Mouse (Mus musculus) heart, postnatal 25 days (tissue): Measurements from ENCODE around the gene Enc1. TPM values are rescaled to one million over a fixed set of nuclear protein-coding genes. Genes with fewer than 3 reads are reported as not detected.

ENCODE experiments used
- DNase-seq: peaks from one replicate; pipeline ENCODE4 v3.0.0; 2022; ENCODE audit warnings: low spot score
- intact Hi-C: fragments of 180-260 bp; cut with DNase I; formaldehyde crosslinking; loops from one replicate; pipeline ENCODE4 v1.15.1; 2025
- total RNA-seq, 2 experiments: library from RNA; stranded (reverse); gene quantifications; 2 replicates each; pipeline ENCODE4 v1.2.3; 2021

Gene Enc1
- total RNA-seq, 2 experiments from 2014 or later: 5.6 to 6.4 TPM

DNA sequence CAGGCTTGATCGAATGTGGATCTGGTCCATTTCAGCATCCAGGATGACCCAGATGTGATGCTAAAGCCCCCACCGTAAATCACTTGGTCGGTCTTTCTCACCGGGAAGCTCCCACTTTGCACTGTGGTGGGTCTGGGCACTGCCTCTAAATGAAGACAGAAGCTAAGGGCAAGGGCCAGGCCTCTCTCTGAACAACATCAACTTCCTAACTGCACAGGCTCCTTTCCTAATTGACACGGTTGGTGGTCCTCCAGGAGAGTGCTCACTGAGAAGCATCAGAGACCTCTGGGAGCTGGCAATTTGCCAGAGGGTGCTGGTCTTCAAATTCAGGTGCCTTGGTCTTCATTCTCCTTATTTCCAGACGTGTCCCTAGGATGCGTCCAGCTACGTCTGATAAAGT lies 17.0 kb upstream of the Enc1 start:
- DNase-seq: no peak
- intact Hi-C loops: no loop called here

DNA sequence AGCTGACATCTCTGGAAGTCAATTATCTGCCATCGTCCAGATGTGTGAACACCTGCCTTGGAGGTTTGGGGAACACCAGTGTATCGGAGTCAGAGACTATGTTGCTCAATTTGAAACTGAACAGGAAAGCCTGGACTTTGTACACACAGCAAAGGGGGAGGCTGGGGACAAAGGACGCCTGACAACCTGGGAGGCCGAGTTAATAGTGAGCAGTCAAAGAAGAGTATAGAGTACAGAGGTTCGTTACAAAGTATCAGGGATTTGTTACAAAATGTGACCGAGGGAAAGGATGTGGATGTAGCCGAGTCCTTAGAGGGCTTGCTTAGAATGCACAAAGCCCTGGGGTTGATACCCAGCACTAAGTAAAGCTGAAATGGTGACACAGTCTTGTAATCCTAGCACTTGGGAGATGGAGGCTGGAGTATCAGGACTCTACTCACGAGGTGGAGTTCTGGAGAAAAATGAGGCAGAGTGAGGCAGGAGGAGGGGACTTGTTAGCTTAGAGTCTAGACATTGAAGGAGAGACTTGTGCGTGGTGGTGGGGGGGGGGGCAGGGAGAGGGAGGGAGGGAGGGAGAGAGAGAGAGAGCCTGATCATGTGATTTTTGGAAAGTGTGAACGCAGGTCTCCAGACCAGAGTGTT lies 16.4 kb upstream of the Enc1 start:
- DNase-seq: no peak
- intact Hi-C loops: no loop called here

DNA sequence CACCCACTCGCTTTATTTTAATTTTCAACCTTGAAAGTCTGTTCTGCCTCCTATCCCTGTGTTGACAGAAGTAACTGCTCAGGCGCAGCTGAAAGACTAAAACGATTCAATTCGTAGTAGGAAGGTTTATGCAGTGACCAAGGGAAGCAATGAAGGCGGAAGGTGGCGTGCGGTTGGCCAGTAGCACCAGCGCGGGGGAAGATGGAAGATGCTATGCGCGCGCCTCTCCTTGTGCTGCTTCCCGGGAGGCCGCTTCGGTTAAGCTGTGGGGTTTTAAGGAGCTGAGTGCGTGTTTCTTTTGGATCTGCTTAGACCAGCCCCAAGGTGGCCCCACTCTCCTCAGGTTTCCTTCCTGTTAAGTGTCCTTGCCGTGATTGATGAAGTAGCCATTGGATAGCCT lies 15.8 kb upstream of the Enc1 start:
- no peak for DNase-seq
- intact Hi-C loops: no loop called here

DNA sequence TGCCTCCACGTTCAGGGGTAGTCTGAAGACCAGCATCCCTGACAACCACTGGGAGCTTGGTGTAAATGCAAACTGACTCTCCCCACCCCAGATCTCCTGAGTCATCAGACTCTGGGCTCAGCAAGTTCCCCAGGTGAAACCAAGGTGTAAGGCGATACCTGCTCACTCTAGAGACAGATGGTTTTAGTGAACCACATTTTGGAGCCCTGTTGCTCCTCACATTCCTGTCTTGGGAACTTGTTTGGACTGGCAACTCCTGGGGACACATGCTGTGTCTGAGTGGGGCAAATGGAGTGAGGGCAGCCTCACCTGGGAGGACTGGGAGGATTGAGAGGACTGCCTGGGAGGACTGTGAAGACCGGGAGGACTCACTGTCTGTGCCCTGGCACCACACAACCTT lies 13.1 kb upstream of the Enc1 start:
- no peak for DNase-seq
- intact Hi-C loops: no loop called here

DNA sequence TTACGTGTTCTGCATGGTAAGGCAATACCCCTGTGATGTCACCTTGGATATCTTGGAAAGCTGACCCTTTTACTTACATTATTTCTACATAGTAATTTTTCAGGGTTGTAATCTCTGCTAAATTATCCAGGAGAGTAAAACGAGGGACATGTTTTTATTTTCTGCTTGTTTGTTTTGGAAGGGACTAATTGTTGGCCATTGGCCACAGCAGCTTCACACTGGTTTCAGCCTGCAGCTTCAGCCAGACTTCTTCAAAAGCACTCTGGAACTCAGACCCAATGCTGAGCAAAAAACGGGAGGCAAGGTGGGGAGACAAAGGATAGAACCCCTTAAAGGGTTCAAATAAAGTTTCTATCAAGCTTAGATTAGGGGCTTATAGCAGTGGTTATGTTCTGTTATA lies 10.8 kb upstream of the Enc1 start:
- no peak for DNase-seq
- intact Hi-C loops: loop anchor here (10.0 kb wide), 1 partner anchor 525 kb away; no protein-coding TSS in a partner anchor

DNA sequence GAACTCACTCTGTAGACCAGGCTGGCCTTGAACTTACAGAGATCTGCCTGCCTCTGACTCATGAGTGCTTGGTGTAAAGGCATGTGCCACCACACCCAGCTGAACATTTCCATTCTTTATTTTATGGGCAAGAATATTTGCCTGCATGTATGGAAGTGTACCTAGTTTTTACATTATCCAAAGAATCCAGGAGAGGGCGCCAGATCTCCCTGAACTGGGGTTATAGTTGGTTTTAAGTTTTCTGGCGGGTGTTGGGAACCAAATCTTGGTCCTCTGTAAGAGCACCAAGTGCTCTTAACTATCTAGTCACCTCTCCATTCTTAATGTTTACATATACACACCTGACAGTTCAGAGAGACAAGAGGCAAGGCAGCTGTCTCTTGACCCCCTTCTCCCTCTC lies 7.8 kb upstream of the Enc1 start:
- intact Hi-C loops: loop anchor here (10.0 kb wide), 1 partner anchor 522 kb away; no protein-coding TSS in a partner anchor
- DNase-seq: no peak

DNA sequence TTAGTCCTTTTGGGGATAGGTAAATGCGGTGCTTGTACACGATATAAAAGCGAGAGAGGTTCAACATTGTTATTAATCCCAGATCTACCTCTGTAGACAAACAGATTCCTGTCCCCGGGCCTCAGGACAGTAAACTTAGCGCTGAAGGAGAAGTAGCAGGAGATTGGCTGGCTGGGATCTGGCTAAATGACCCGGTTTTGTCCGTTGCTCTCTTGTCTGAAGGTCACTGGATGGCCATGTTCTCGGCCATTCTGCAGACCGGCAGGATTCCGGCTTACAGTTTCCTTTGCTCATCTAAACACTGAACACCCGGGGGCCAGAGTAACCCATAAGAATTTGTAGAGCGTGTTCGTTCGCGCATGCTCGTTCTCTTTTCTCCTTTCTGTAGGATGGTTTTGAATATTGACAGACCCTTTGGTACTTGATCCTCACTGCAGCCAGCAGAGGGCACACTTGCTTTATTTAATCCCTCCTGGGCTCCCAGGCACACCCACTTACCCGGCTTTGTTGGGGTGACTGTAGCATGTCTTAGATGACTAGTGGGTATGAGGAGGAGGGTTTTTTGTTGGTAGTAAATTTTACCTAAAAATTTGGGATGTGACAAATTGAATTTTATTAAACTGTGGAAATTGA lies 6.0 kb upstream of the Enc1 start:
- intact Hi-C loops: loop anchor here (1.0 to 10.0 kb wide), 6 partner anchors 332 to 797 kb away; no protein-coding TSS in a partner anchor
- DNase-seq: peak; percentile 48

DNA sequence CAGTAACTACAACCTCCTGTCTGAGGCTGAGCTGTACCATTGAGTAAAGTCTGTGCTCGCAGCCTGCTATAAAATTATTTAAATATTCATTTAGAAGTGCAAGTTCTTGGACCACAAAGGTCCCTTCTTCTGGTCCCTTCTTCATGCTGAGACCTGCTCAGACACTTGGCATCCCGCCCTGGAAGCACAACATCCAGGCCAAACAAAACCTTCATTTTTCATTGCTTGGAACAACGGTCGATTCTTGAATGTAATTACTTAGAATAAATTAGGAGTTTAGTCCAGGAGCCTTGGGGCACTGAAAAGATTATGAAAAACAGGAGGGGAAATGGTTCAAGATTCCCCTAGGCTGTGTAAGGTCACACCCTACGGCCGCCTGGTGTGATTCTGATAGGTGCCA lies 5.0 kb upstream of the Enc1 start:
- no peak for DNase-seq
- intact Hi-C loops: loop anchor here (1.0 to 10.0 kb wide), 6 partner anchors 331 to 796 kb away; no protein-coding TSS in a partner anchor

DNA sequence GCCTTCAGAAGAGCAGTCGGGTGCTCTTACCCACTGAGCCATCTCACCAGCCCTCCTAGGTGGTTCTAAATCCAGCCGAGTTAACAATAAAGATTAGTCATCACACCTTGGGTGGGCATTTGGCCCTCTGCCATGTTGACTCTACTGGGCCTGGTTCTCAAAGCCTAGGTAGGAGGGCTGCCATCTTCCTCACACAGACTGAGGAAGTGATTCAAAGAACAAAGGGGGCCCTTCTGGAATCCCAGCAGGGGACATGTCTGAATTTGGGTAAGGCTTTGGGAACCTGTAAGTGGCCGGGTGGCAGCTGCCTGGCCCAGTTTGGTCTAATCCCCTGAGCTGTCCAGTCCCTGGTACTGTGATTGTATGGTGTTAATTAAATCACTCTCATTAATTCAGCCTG lies 3.2 kb upstream of the Enc1 start:
- DNase-seq: no peak
- intact Hi-C loops: loop anchor here (5.0 to 10.0 kb wide), 5 partner anchors 330 to 795 kb away; no protein-coding TSS in a partner anchor

DNA sequence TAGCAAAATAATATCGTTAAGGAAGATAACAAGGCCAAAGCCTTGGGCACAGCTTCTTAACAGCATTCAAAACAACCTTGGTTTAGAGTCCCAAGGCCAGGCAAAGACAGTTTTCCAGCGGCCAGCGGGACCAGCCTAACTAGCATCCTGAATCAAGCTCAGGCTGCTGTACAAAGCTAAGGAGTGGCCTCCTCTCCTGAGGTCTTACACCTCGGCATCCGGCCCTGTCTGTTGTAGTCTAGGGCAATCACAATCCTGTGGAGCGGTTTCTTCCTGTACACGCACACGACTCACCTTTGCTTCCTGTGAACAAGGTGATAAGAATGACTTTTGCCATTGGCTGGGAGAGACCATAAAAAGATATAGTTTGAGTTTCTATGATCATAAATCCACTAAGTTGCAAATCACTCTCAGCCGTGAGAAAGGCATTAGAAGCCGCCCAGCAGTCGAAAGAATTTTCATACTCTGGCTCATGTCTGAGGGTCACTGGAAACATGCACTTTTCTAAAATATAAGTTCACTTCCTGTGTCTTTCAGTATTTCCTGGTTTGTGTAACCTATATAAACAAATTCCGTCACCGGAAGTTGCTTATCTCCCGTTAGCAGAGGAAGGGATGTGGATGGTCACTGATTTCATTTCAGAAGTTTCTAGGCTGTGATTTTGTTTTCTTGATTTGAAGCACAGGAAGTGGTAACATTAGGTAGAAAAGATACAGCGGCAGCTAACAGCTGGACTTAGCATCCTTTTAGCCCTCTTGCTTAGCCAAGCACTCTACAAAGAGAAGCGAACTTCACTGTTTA lies 2.5 kb upstream of the Enc1 start:
- intact Hi-C loops: loop anchor here (5.0 to 10.0 kb wide), 5 partner anchors 329 to 794 kb away; no protein-coding TSS in a partner anchor
- DNase-seq: no peak

DNA sequence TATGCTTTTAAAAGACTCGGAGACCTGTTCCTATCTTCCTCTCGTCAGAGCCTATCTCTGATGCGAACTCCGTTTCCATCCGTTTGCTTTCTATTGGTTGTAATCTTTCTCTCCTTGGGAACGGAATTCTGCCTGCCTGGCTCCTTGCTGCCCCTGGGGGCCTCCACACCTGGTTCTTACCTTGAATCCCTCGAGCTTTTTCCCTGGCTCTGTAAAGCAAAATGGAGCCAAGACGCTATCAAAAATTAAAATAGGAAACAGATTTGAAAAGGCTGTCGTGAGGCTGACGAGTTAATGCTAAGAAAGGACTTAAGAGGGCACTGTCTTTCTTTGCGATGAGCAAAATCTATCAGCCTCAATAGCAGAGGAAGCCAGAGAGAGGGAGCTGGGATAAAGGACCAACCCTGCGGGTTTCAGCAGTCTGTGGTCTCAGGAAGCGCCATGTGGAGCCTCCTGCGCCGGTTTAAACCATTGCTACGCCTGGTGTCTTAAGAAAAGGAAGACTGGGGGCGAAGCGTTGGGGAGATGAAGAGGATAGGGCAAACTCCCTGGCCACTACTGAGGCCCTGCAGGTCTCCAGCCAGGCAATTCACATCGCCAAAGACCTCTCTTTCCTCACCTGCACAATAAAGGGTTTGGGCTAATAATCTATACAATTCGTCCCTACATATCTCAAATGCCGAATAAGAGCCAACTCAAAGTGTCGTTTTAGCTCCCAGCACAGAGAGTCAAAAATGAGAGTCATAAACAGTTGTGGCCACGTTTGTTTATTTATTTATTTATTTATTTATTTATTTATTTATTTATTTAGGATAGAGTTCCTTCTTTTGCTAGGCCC lies 1.3 kb upstream of the Enc1 start:
- no peak for DNase-seq
- intact Hi-C loops: loop anchor here (2.0 to 10.0 kb wide), 8 partner anchors 55 to 793 kb away; no protein-coding TSS in a partner anchor

DNA sequence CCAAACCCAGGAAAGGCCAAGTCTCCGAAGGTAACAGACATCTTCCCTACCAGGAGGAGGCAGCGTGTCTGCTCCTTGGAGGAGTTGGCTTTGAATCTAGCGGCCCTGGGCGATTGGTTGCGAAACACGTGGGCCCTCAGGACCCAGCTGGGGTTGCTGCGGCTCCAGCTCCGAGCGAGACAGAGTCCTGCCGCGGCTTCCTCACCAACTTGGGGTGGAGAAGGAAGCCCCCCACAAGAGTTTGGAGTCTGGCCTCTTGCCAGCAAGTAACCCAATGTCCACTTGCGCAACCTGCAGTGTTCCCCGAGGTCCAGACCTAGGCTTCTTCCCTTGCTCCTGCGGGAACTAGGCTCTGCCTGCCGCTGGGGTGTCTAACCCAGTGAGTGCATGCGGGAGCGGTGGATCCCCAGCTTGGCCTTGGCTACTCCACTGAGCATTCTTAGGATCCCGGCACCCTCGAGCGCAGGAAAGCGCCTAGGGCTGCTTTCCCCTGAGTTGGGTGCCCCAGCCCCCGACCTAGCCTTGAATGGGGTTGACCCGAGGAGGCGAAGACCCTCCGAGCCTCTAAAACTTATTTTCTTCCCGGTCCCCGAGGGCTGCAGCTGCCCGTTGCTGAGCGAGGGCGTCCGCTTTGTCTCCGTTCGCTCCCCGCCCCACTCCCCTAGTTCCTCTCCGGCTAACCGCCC lies 483 bp upstream of the Enc1 start:
- peak; percentile 77 for DNase-seq
- intact Hi-C loops: loop anchor here (2.0 to 5.0 kb wide), 3 partner anchors 54 to 307 kb away; no protein-coding TSS in a partner anchor

DNA sequence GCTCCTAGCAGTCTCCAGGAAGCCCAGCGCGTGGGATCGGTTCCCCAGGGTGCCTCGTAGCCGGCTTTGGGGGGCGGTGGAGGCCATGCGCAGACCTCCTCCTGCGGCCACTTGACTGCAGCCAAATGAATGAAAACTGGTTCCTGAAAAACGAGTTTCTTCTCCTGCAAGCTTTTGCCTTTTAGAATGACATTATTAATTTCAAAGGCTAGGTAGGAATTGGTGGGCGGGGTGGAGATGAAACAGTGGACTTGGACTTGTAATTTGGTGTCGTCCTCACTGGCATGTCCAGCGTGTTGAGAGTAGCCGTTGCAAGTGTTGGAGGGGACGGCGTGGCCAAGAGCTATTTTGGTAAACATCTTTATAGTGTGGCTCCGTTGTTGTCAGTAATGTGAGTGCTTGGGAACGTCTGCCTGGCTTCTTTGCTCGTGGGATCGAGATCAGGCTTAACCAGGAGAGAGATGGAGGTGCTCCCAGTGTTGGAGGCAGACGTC lies 929 bp downstream of the Enc1 start:
- intact Hi-C loops: loop anchor here (2.0 to 5.0 kb wide), 3 partner anchors 53 to 305 kb away; no protein-coding TSS in a partner anchor
- DNase-seq: no peak

DNA sequence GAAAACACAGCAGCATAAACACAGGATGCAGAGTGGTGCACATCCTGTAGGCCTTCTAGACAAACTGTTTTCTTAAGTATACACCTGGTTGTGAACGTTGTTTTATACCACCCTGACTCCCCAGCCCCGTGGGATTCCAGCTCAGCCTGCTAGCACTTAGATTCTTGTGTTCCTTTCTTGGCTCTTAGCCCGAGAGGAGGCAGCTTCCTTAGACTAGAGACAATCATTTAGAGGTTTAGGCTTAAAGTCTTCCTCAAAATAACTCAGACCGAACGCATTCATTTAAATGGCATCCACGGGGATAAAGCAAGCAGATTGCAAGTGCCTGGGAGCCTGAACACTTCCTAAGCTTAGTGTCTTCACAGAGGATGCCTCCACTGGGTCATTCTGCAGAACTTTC lies 1.8 kb downstream of the Enc1 start:
- no peak for DNase-seq
- intact Hi-C loops: loop anchor here (5.0 kb wide), 2 partner anchors 200 to 305 kb away; no protein-coding TSS in a partner anchor

DNA sequence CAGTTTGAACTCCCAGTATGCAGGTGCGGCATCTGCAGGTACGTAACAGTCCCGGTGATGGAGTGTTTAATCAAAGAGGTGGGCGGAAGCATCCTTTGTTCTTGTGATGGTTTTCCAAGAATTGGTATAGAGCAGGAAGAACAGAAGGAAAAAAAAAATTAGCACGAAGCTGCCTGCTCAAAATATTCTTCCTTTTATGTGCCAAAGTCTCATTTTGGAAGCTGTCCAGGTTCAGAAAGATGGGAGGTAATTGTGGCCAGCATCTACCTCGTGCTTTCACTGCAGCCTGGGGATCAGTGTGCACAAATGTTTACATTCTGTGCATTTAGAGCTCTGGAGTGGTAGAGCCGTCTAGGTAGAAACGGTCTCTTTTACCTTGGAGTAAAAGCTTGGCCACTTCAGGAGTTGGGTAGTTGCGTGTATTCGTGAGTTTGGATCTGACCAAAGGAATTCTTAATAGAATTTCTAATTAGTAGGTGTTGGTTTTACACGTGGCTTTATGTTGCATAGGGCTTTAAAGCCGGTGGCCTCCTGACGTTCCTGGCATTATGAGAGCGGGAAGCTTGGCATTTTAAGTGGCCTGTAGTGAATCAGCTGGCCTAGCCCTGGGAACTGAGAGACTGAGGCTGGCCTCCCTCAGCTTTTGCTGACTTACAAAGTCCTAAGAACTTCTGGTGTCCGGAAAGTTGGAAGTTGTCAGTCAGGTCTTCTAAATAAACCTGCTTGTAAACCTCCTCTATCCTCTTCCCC lies 3.2 kb downstream of the Enc1 start:
- no peak for DNase-seq
- intact Hi-C loops: loop anchor here (5.0 kb wide), 2 partner anchors 198 to 303 kb away; no protein-coding TSS in a partner anchor

DNA sequence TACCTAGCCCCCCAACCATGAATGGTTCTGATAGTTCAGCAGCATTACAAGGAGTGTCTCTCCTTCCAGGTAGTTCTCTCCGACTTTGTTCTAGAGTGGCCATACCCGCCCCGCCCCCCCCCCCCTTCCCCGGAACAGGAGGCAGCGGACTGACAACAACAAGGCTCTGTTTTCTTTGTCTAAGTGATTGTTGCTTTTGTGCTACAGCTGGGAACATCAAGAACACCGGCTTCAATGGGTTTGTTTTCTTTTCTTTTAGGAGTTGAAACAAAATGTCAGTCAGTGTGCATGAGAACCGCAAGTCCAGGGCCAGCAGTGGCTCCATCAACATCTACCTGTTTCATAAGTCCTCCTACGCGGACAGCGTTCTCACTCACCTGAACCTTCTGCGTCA lies 3.8 kb downstream of the Enc1 start:
- intact Hi-C loops: loop anchor here (5.0 kb wide), 2 partner anchors 198 to 303 kb away; no protein-coding TSS in a partner anchor
- DNase-seq: no peak

DNA sequence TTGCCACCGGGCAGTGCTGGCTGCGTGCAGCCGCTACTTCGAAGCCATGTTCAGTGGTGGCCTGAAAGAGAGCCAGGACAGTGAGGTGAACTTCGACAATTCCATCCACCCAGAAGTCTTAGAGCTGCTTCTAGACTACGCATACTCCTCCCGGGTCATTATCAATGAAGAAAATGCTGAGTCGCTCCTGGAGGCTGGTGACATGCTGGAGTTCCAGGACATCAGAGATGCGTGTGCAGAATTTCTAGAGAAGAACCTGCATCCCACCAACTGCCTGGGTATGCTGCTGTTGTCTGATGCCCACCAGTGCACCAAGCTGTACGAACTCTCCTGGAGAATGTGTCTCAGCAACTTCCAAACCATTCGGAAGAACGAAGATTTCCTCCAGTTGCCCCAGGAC lies 4.3 kb downstream of the Enc1 start:
- intact Hi-C loops: no loop called here
- DNase-seq: no peak

DNA sequence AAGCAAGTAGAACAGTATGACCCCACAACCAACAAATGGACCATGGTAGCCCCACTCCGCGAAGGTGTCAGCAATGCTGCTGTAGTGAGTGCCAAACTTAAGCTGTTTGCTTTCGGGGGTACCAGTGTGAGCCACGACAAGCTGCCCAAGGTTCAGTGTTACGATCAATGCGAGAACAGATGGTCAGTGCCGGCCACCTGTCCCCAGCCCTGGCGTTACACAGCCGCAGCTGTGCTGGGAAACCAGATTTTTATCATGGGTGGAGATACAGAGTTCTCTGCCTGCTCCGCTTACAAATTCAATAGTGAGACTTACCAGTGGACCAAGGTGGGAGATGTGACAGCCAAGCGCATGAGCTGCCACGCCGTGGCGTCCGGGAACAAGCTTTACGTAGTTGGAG lies 5.3 kb downstream of the Enc1 start:
- intact Hi-C loops: no loop called here
- no peak for DNase-seq
